Mouse (Mus musculus) heart, postnatal 25 days (tissue): Measurements from ENCODE around the gene Dgkh. TPM values are rescaled to one million over a fixed set of nuclear protein-coding genes. Genes with fewer than 3 reads are reported as not detected.
"Not testable (repeated sequence)": the region's sequence is repeated elsewhere in the genome, so short reads cannot be mapped to it uniquely, and the experiment has no call there.

Experiments
- DNase-seq: peaks from one replicate; pipeline ENCODE4 v3.0.0; 2022; ENCODE audit warnings: low spot score
- intact Hi-C: fragments of 180-260 bp; cut with DNase I; formaldehyde crosslinking; loops from one replicate; pipeline ENCODE4 v1.15.1; 2025
- total RNA-seq, 2 experiments: library from RNA; stranded (reverse); gene quantifications; 2 replicates each; pipeline ENCODE4 v1.2.3; 2021

Gene Dgkh
- total RNA-seq, 2 experiments from 2014 or later, result 6.1 to 7.8 TPM

DNA sequence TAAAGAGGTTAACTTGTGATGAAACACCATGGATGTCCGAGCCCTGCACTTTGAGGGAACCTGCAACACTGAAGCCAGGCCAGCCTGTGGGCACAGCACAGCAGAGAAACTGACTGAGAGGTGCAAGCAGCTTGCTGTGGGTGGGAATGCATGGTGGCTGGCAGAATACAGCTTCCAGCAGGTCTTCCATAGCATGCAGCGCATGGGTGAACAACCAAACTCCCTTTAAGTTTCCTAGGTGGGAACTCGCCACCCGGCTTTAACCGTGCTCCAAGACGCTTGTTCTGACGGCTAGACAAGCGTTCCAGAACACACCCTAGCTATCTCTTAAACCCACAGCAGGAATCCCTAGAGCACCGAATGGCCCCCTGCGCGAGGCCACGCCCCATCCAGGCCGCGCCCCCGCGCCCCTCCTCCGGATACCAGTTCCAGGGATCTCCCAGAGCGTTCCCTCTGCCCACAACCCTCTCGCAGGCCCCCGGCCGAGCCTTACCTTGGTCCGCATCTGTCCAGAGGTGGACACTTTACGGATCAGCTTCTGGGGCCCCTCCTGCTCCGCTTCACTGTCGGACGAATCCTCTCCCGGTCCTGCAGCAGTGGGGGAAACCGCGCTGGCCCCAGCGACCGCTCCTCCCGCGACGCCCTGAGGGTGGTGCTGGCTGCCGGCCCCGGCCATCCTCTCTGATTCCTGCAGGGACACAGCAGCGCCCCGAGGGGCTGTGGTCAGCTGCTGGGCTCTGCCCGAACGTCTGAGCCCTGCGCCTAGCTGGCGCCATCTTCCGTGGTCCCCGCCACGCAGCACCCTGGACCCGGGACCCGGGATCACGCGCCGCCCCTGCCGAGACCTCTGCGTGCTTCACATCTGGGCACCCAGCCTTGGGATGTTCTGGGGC, 7.9 kb downstream of the Dgkh start:
- intact Hi-C loops, result no loop called here
- peak; percentile 41 for DNase-seq

DNA sequence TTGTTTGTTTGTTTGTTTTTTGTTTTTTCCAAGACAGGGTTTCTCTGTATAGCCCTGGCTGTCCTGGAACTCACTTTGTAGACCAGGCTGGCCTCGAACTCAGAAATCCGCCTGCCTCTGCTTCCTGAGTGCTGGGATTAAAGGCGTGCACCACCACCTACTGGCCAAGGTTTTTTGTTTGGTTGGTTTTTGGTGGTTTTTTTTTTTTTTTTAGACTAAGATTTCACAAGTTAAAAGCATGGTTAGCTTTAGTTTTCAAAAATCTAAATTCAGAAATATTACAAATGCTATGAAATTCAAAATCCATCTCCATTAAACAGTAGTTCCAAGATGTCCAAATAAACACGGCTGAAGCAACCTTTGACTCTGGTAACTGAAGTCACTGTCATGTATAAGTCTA, 8.9 kb downstream of the Dgkh start:
- intact Hi-C loops, DNase-seq: not testable (repeated sequence)

DNA sequence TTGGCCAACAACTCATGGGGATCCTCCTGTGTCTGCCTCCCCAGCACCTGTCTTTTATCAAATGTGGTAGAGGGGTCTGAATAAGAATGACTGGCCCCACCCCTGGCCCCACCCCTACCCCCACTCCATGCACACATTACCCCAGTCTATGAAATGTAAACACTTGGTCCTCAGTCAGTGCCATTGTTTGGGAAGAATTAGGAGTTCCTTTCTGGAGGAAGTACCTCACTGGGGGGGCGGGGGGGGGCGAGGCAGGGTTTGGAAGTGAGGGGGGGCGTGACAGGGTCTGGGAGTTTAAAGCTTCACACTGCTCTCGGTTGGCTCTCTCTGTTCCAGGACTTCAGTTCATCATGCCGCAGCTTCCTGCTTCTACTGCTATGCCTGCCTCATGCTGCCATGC, 10.5 kb downstream of the Dgkh start:
- DNase-seq, result no peak
- intact Hi-C loops, result no loop called here

DNA sequence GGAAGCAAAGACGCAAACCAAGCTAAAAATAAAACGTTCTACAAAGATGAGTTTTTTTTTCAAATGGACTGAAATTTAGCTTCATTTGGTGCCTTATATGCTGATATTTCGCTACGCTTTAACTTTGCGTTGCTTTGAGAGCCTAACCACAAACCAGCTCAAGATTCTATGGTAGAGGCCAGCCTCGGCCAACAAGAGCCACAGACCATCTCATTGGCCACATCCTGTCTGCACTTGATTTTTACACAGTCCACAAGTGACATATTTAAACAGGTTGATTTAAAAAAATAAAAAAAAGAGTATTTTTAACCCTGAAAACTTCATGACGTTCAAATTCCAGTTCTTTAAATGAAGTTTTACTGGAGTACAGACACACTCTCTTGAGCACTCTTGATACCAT, 16.5 kb downstream of the Dgkh start:
- intact Hi-C loops, result no loop called here
- no peak for DNase-seq

DNA sequence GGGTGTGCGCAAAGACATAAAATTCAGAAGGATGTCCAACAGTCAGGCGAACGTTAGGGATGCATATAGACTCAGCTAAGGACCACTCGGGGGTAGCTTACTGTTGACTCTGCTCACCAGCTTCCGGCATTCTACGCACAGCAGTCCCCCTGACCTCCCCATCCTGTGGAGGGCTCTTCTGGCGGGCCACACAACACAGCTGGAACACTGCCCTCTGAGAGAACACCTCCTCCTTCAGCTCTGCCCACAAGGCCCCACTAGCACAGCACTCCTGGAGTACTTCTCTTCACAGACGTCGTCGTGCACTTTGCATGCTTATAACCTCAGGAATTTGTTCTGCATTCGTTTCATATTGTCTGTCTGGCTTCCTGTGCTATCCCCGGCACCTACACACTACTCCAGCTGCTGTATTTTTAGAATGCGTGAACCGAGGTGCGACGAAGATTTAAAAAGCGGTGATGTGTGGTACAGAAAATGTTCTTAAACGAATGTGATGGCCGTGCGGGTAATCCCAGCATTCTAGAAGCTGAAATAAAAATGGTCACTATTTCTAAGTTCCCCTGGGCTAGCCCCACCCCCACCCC, 19.9 kb downstream of the Dgkh start:
- intact Hi-C loops, result no loop called here
- no peak for DNase-seq

DNA sequence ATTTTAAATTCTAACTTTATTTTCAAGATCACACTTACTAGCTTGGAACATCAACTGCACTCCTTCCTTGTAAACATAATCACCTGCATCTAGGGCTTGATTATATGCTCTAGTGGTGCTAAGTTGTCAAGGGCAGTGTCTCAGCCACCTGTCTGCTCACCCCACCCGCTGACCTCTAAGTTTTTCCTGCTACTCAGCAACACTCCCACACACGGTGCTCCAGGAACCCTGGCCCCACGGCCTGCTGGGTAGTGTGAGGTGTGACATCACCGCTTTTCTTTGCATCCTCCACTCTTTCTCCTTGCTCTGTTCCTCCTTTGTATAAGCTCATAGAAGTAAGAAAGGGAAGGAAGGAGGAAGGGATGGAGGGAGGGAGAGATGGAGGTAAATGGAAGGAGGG, 21.9 kb downstream of the Dgkh start:
- intact Hi-C loops, result no loop called here
- DNase-seq, result no peak

DNA sequence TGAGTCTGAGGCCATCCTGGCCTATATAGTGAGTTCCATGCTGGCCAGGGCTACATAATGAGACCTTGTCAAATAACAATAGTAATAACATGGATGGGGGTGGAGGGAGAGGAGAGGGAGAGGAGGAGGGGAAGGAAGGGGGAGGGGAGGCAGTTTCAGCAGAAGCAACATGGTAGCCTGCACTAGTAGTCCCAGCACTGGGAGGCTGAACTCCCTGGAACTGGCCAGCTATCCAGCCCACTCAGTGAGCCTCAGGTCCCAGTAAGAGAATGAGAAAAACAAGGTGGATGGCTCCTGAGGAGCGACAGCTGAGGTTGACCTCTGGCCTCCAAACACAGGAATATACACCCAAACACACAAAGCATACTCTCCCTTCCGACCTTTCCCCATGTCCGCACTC, 27.0 kb downstream of the Dgkh start:
- intact Hi-C loops, result loop anchor here (2.0 kb wide), 1 partner anchor 35 kb away; no protein-coding TSS in a partner anchor
- DNase-seq, result no peak

DNA sequence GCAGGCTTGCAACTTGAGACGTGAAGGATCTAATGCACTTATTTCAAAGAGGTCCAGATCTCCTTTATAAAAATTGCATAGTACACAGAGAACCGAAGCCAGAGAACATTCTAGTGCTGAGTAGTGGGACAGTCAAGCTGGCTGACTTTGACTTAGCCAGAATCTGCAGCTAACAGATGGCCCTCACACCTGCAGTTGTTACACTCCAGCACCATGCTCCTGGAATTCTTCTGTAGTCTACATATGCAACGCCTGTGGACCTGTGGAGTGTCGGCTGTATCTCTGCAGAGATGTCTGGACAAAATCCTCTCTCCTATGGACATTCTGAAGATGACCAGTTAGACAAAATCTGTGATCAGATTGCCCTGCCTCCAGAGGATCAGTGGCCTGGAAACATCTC, 28.6 kb downstream of the Dgkh start:
- no peak for DNase-seq
- intact Hi-C loops, result loop anchor here (2.0 kb wide), 1 partner anchor 33 kb away; no protein-coding TSS in a partner anchor

DNA sequence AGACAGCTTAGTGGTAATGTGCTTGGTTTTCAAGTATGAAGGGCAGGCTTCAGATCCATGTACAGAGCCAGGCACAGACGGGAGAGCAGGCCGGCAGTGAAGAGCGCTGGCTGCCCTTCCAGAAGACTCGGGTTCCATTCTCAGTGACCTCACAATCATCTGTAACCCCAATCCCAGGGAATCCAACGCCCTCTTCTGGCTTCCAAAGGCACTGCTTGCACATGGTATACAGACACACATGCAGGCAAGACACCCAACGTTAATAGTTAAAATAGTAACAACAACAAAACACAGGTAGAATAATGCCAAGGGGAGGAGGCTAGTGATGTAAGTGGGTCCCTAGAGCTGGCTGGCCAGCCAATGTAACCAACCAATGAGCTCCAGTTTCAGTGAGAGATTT, 29.2 kb downstream of the Dgkh start:
- DNase-seq, result no peak
- intact Hi-C loops, result no loop called here

DNA sequence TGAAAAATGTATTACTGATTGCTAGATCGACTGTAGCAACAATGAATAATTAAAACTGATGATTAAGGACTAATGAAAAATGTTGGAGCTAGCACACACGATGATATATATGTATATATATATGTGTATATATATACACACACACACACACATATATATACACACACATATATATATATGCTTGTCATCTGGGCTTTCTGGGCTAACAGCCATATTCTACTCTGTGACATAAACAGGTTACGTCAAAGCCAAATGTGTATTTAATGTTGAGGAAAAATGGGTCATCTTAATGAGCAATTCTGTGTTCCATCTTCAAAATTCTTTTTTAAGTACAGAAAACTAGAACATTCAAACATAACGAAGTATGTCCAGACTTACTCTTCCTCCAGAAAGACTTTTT, 30.5 kb downstream of the Dgkh start:
- no peak for DNase-seq
- intact Hi-C loops, result no loop called here

DNA sequence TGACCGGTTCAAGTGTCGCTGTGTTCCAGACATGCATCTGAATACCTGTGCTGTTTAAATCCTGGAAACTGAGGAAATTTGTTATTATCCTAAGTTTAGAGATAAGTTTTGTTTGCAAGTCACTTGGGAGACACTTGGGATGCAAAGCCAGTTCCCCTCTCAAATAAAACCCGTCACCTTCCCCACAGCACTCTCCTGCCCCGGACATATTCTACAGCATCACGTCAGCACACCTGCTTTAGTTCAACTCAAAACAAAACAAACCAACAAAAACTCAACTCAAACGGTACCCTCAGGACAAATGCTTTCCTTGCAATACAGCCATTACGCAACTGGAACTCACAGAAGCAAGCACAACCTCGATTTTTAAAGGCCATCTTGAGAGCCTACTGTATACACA, 31.1 kb downstream of the Dgkh start:
- intact Hi-C loops, result no loop called here
- DNase-seq, result no peak

DNA sequence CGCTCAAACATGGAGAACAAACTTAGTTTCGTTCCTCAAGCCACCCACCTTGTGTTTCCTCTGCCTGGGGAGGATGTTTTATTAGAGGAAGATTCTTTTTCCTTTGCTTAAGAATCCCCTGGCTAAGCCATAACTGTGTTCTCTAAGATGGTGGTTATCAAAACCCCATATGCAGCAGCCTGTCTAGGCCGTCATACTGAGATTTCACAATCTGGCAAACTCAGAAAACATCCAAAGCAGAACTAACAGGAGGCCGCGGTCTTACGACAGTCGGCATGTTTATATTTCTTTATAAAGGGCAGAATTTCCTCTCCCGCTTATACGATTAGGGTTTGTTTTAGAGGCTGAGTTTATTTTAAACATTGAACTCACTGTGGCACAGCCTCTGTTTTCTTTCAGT, 31.5 kb downstream of the Dgkh start:
- DNase-seq, result no peak
- intact Hi-C loops, result no loop called here

DNA sequence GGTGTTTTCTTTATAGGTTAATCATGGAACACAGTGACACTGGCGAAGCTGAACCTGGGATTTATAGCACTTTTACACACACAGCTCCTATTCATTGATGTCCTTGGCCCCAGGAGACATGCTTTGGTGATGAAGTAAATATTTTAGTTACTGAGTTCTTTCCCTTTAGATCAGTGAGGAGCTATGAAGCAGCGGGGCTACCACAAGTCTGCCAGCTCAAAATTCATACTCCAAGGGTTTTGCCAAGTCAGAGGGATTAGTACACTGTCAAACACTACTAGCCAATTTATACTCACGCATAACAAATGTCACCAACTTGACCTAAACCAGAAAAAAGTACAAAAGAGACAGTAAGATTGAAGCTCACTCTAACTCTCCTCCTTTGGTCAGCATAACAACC, 32.9 kb downstream of the Dgkh start:
- intact Hi-C loops, result loop anchor here (2.0 kb wide), 1 partner anchor 21 kb away; no protein-coding TSS in a partner anchor
- DNase-seq, result no peak

DNA sequence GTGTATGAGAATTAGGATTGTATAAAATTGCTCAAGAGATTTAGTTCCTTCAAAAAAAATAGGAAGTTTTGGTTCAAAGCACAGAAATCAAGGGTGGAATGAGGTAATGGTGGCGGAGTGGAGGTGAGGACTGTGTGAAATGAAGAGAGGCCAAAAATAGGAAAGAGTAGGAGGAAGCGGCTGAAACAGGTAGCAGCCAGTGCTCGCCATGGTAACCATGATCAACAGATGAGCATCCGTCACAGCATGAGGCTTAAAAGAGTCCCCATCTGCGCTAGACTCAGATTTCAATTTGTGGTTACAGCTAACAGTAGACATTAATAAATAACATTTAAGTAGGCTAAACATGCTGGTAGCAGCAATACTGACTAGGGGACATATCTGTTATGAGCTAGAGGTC, 33.4 kb downstream of the Dgkh start:
- intact Hi-C loops, result loop anchor here (2.0 kb wide), 1 partner anchor 20 kb away; no protein-coding TSS in a partner anchor
- no peak for DNase-seq

DNA sequence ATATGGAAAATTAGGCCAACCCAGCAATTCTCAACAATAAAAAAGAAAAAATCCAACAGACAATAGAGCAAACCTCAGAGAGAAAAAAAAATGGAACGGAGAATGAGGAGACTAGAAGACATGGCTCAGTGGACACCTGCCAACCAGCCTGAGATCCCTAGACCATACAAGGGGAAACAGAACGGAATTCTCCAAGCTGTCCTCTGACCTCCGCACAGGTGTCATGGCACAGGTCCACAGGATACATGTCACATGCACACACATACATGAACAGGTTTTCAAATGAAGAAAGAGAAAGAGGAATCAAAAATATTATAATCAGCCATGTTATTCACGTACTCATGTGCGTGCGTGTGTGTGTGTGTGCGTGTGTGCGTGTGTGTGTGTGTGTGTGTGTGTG, 38.5 kb downstream of the Dgkh start:
- no peak for DNase-seq
- intact Hi-C loops, result no loop called here

DNA sequence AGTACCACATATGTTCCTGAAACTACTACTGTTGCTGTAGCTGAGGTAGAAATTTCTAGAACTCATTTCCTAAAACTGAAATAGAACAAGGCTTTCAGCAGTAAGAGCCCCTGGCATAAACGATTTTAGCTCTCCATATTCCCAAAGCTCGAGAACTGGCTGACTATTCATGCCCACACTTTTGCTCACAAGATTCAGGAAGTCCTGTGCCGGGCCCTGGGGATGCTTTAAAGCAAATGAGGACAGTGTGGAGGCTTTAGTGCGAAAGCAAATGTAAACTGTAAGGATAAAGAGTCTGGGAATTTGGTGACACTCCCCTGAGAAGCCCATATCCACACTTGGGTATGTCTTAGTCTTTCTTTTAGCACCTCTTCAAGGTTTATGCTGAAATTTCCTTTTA, 40.0 kb downstream of the Dgkh start:
- no peak for DNase-seq
- intact Hi-C loops, result no loop called here

DNA sequence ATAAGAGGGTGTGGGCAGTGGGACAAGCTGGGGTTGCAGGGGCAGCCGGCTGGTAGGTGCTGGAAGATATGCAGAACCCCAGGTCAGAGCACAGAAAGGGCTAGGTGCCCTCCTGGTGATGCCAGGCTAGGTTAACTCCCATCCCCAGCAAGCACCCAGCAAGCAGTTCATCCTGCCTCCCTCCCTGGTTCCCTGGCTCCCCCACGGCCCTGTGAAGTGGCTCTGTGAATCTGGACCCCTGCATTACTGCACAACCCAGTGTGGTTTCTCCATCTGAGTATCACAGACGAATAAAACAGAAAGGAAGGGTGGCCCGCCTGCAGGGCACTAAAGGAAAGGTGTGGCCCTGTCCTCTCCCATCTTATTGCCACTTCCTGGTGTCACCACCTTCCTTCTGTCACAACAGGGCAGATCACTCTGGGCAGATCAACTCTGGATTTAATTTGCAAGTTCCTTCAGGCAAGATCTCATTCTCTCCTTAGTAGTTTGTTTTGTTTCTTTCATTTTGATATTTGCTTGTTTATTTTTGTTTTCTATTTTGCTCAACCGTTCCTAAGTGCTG, 40.6 kb downstream of the Dgkh start:
- DNase-seq, result no peak
- intact Hi-C loops, result no loop called here

DNA sequence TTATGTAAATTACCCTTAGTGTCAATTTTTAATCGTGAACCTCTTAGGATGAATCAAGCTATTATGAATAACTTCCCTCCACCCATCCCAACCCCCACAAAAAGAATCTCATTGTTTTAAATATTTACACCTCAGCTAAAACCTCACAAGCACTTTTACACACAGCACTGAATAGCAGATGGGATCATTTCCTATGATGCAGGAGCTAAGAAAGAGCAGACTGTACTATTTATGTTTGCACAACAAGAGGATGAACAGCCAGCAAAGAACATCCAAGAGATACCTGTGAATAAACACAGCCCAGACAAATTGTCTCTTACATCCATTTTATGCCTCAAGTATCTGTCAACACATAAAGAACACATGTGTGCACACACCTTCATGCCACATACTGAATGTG, 41.7 kb downstream of the Dgkh start:
- intact Hi-C loops, result no loop called here
- DNase-seq, result no peak

DNA sequence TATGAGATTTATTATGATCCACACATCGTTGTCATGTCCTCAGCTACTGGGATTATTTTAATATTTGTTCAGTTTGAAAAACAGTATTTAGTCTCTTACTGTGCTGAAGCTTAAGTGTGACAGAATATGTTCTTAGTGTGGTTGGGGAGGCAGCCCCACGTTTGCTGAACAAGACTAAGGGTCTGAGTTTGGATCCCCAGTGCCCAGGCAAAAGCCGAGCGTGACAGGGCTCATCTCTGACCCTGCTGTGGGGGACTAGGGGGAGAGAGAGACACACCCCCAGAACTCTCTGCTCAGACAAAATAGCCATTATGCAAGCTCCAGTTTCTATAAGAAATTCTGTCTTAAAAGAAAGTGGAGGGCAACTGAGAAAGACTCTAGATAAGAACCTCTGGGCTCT, 42.2 kb downstream of the Dgkh start:
- intact Hi-C loops, result no loop called here
- DNase-seq, result no peak

DNA sequence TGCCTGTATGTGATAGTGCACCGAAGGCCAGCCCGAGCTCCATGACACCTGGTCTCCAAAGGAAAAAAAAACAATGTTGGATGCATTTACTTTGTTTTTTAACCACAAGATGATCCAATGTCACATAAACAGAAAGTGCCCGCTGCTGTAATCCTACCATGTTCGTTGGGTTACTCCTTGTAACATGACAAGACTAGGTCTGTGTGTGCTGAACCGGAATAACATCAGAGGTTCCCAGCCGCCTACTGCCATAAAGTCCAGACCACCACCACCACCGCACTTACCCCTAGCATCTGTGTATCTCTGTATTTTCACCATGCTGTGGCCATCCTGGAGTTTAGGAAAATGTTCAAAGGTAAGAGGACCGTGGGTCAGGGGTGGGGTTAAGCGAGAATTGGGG, 42.6 kb downstream of the Dgkh start:
- intact Hi-C loops, result no loop called here

DNA sequence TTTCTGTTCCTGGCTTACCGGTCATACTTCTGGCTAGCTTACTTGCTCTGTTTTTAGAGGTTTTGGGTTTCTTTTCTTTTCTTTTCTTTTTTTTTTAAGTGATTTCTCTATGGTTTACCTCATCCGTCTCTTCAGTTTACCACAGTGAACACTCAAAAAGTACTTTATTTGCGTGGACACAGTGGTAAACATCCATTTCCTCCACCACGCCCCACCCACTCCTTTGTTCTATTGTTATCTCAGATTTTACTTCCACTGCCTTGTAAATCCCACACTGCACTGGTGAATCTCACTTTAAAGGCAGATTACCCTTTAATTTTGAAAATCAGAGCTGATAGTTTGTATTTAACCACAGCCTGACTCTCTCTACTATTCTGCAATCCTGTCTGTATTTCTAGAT, 44.9 kb downstream of the Dgkh start:
- DNase-seq, result no peak

More for the DNA sequence above, 42.6 kb downstream of the Dgkh start:
- no peak for DNase-seq

More for the DNA sequence above, 44.9 kb downstream of the Dgkh start:
- intact Hi-C loops, result no loop called here
